Mouse (Mus musculus) cerebellum, adult 2 months (tissue): ENCODE measurements at regions not wholly inside any gene's neighbourhood (a gene's known extent, or its start where the extent isn't known, plus 50 kb on each side); places are given as distances from the start of the nearest gene placed in this dataset.

ENCODE experiments used
- DNase-seq, 2 experiments: peaks; one replicate each; pipeline ENCODE4 v3.0.0; 2021
- H3K27ac ChIP-seq: fragments of 200-500 bp; 2 replicates; pipeline ENCODE4 v1.5.1; 2012; ENCODE audit warnings: low read length, control low read depth, inconsistent platforms; ENCODE audit not compliant: insufficient read depth
- H3K27me3 ChIP-seq: fragments of 200-500 bp; 2 replicates; pipeline ENCODE4 v1.6.1; 2012; ENCODE audit warnings: inconsistent platforms, mild to moderate bottlenecking, low read length, moderate library complexity; ENCODE audit not compliant: control insufficient read depth, insufficient read depth
- H3K4me1 ChIP-seq: fragments of 200-500 bp; 2 replicates; pipeline ENCODE4 v1.6.1; 2011; ENCODE audit warnings: low read length; ENCODE audit not compliant: control insufficient read depth, insufficient read depth
- H3K4me3 ChIP-seq: fragments of 200-500 bp; replicated peaks from 2 replicates; pipeline ENCODE3; 2011; ENCODE audit warnings: mild to moderate bottlenecking, low read depth, low read length, control low read depth; ENCODE audit not compliant: insufficient read depth
- CTCF ChIP-seq: fragments of 200-500 bp; IDR thresholded peaks from 2 replicates; pipeline ENCODE4 v1.5.1; 2011; ENCODE audit warnings: low read depth, mild to moderate bottlenecking, control low read depth, low read length, moderate library complexity, borderline replicate concordance; ENCODE audit not compliant: insufficient read depth
- POLR2A ChIP-seq: fragments of 200-500 bp; IDR thresholded peaks from 2 replicates; pipeline ENCODE4 v1.6.1; 2011; ENCODE audit warnings: low read length, control low read depth, borderline replicate concordance; ENCODE audit not compliant: insufficient read depth
- WGBS: fragments of 180-500 bp; shearing (Covaris S2); methylation state at CpG from one replicate; pipeline ENCODE4 v1.1.7; 2018; 5-methylcytosine and 5-hydroxymethylcytosine counted together

DNA sequence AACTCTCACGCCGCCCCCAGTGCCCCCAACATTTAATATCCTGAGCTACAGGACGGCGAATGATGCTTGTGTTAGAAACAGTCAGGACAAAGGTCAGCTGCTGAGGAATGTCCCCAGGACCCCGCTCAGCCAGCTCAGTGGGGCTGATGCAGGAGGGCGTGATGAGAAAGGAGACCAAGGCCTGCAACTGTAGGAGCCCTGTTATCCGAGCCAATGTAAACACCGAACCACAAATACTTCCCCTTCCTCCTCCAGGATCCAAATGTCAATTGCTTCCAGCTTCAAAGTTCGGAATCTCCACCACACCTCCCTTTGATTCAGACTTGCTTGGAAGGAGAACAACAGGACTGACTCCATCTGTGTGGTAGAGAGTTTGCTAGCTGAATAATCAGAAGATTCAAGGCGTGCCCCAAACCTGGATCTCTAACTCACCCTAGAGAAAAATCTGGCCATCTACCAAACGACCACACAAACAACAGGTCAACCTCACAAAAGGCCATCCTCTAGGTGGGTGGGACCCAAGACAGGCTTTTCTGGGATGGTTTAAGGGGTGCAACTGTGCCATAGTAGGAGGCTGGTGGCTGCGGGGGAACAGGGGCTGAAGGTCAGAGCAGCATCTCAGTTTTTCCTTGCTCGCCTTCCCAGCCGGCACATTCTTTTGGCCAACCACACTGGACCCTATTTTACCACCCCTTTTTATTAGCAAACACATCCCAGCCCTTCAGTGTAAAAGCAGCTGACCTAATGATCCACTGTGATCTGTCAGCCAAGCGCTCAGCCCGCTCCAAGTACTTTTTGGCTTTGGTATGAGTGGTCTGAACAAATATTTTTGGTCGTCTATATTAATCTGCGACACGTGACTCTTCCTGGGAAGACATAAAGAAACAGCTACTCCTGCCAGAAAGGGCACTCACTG, 1475.8 kb upstream of the Gulo start:
- no peak overlapping the region for H3K4me3 ChIP-seq
- no peak for DNase-seq
- 58% methylated on average over 19 of the region's 19 CpGs for WGBS
- no peaks in the 10 kb centered on the region for H3K4me1 ChIP-seq
- TF ChIP-seq POLR2A (no peak), CTCF (no peak)
- H3K27me3 ChIP-seq, result no peaks in the 10 kb centered on the region
- no peak overlapping the region for H3K27ac ChIP-seq
